Mouse (Mus musculus): Measurements from ENCODE around the gene Mast3. TPM values are rescaled to one million over a fixed set of nuclear protein-coding genes. Genes with fewer than 3 reads are reported as not detected.
A peak's percentile ranks its signal among the peaks of the same experiment; 100 is the strongest.
"Not testable (repeated sequence)": the region's sequence is repeated elsewhere in the genome, so short reads cannot be mapped to it uniquely, and the experiment has no call there.

Gene Mast3
- polyA plus RNA-seq, 1 experiment from 2014 or later = 5.6 TPM

DNA sequence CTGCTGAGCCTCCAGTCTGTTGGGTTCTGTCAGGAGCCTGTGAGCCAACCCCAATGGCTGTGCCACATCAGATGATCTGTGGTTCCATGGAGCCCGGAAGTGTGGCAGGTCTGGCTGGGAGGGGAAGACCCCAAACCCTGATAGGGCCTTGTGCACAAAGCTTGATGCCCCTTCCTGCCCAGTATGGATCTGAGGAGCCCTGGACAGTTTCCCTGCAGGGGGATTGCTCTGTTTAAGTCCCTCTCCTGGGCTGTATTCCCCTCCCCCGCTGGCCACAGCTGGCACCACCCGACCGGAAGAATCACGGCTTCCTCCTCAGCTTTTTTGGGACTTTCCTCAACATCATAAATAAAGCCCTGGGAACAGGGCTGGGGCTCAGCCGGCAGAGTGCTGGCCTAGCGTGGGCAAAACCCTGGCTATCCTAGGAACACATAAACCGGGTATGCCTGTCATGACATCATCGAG, 28.2 kb upstream of the Mast3 start:
- Histone ChIP-seq H3K9ac (0 out of 2 replicates have a peak overlapping the region, but pooled peaks have one; percentile 1), H3K4me1 (peaks cover 9% of the 10 kb centered on the region), H3K4me2 (no peak overlapping the region), H3K9me3 (no peaks in the 10 kb centered on the region), H3K36me3 (peaks cover 18% of the 10 kb centered on the region; the same call in 1 of the 2 replicates), H3K27ac (replicated peaks) (no peak overlapping the region), H3K4me3 (no peak overlapping the region), H3K27me3 (replicated peaks) (no peaks in the 10 kb centered on the region)
- ATAC-seq (ENCODE audit: extremely low read depth, insufficient number of reproducible peaks, low FRiP score, low TSS enrichment) = no peak
- WGBS = 46% methylated on average over 9 of the region's 9 CpGs

DNA sequence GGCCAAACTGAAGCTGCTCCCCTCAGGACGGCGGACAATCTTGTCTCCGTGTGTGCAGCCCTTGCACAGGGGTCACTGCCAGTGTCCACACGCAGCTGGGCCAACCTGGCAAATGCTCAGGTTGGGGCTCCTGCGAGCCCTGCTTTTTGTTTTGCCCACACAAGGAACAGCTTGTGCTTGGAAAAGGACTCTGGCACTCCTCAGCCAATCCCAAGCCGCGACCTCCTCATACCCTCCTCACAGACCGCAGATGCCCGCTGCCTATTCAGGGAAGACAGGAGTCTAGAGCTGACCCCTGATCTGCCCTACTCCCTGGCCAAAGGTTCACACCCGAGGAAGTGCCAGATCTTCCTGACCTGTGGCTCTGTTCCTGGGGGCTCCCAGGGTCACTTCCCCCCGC, 27.5 kb upstream of the Mast3 start:
- WGBS = 71% methylated on average over 11 of the region's 11 CpGs
- no peak overlapping the region for H3K4me3 ChIP-seq
- H3K27ac ChIP-seq (replicated peaks) = no peak overlapping the region
- peaks cover 18% of the 10 kb centered on the region; the same call in 1 of the 2 replicates for H3K36me3 ChIP-seq
- no peaks in the 10 kb centered on the region for H3K27me3 ChIP-seq (replicated peaks)
- H3K9ac ChIP-seq = no peak overlapping the region
- peaks cover 9% of the 10 kb centered on the region for H3K4me1 ChIP-seq
- no peaks in the 10 kb centered on the region for H3K9me3 ChIP-seq
- no peak for ATAC-seq (ENCODE audit: extremely low read depth, insufficient number of reproducible peaks, low FRiP score, low TSS enrichment)
- no peak overlapping the region for H3K4me2 ChIP-seq

DNA sequence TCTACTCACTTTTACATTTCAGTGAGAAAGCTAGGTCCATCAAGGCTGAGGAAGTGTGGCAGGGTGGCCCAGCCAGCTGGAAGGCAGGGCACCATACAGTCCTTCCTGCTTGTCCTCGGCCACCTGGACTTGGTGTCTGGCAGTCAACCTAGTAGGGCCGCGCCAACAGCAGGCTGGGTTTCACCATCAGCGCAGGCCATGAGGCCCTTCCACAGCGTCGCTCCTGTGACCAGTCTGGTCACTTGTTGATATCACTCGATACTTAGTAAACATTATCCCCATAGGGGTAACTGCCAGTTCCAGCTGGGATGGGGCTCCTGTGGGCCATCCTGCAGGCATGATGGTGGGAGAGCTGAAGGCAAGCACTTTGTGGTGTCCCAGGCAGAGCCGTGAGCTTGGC, 26.7 kb upstream of the Mast3 start:
- no peak overlapping the region for H3K9ac ChIP-seq
- peaks cover 9% of the 10 kb centered on the region for H3K4me1 ChIP-seq
- no peak overlapping the region for H3K4me2 ChIP-seq
- no peaks in the 10 kb centered on the region for H3K27me3 ChIP-seq (replicated peaks)
- no peak for ATAC-seq (ENCODE audit: extremely low read depth, insufficient number of reproducible peaks, low FRiP score, low TSS enrichment)
- 78% methylated on average over 8 of the region's 8 CpGs for WGBS
- H3K27ac ChIP-seq (replicated peaks) = no peak overlapping the region
- no peak overlapping the region for H3K4me3 ChIP-seq
- peaks cover 5% of the 10 kb centered on the region; the same call in 1 of the 2 replicates for H3K9me3 ChIP-seq
- peaks cover 18% of the 10 kb centered on the region; the same call in 1 of the 2 replicates for H3K36me3 ChIP-seq

DNA sequence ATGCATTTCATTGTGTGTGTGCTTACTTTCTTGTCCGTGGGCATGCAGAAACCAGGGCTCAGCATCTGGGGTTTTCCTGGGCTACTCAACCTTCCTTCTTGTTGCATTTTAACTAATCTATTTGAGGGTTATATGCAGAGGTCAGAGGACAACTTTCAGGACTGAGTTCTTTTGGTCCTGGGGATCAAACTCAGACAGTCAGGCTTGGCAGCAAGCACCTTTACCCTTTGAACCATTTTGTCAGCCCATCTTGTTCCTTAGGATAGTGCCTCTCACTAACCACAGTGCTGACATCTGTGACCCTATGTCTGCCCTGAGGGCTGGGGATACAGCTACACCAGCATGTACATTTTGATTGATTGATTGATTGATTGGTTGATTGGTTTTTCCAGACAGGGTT, 22.9 kb upstream of the Mast3 start:
- H3K9me3 ChIP-seq = peaks cover 5% of the 10 kb centered on the region; the same call in 1 of the 2 replicates
- no peak overlapping the region for H3K9ac ChIP-seq
- no peaks in the 10 kb centered on the region for H3K4me1 ChIP-seq
- WGBS = 91% methylated on average over 1 of the region's 1 CpGs
- H3K4me2 ChIP-seq = no peak overlapping the region
- no peak for ATAC-seq (ENCODE audit: extremely low read depth, insufficient number of reproducible peaks, low FRiP score, low TSS enrichment)
- H3K27ac ChIP-seq (replicated peaks) = no peak overlapping the region
- peaks cover 23% of the 10 kb centered on the region for H3K27me3 ChIP-seq (replicated peaks)
- no peaks in the 10 kb centered on the region for H3K36me3 ChIP-seq
- no peak overlapping the region for H3K4me3 ChIP-seq

DNA sequence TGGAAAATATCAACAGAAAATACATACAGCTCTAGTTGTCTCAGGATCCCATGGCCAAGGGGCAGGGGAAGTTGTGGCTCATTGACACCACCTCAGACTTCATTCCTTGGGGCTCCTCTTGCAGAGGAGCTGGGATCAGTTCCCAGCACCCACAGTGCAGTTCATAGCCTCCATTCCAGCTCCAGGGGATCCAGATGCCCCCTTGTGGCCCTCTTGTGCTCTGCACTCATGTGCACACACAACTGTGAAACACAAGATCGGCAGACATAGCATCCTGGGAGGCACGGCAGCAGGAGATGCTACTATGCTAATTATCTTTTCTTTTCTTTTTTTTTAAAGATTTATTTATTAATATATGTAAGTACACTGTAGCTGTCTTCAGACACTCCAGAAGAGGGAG, 22.2 kb upstream of the Mast3 start:
- Histone ChIP-seq H3K4me3 (no peak overlapping the region), H3K36me3 (no peaks in the 10 kb centered on the region), H3K9me3 (peaks cover 5% of the 10 kb centered on the region; the same call in 1 of the 2 replicates), H3K9ac (no peak overlapping the region), H3K4me1 (no peaks in the 10 kb centered on the region), H3K27me3 (replicated peaks) (peaks cover 26% of the 10 kb centered on the region), H3K4me2 (no peak overlapping the region), H3K27ac (replicated peaks) (no peak overlapping the region)
- ATAC-seq (ENCODE audit: extremely low read depth, insufficient number of reproducible peaks, low FRiP score, low TSS enrichment) = no peak
- 90% methylated on average over 2 of the region's 2 CpGs for WGBS

DNA sequence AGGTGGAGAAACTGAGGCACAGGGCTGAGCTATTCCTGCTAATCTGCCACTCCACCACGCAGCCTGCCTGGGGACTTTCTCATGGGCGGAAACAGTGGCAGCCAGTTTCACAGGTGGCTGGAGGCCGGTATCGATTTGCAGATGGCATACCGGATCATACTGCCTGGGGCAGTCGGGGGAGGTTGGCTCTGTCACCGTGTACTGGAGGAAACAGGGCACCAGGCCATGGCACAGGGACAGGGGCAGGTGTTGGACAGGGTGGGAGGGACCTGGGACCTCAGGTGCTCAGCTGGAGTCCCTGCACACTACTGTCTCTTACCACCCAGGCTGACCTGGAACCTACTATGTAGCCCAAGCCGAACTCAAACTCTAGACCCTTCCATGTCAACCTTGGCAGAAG, 21.0 kb upstream of the Mast3 start:
- Histone ChIP-seq H3K4me1 (0 out of 2 replicates have a peak, but pooled peaks cover 2% of the 10 kb centered on the region), H3K9ac (no peak overlapping the region), H3K27ac (replicated peaks) (no peak overlapping the region), H3K4me2 (no peak overlapping the region), H3K27me3 (replicated peaks) (peaks cover 33% of the 10 kb centered on the region), H3K4me3 (no peak overlapping the region), H3K36me3 (no peaks in the 10 kb centered on the region), H3K9me3 (peaks cover 5% of the 10 kb centered on the region; the same call in 1 of the 2 replicates)
- no peak for ATAC-seq (ENCODE audit: extremely low read depth, insufficient number of reproducible peaks, low FRiP score, low TSS enrichment)
- 78% methylated on average over 8 of the region's 8 CpGs for WGBS

DNA sequence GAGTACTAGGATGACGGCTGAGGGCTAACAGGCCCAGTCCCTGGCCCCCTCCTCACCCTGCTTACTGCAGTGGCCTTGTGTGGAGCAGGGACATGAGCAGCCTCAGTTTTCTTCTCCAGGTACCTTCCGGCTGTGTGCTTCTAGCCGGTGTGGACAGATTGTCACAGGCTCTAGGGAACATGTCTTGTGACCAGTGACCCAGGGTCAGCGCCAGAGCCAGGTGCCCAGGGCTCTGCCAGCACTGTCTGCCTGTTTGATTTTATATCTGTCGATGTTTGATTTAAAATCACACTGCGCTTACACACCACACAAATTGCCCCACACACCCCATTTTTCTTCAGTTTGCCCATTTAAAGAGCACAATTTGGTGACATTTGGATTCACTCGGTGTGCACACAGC, 18.9 kb upstream of the Mast3 start:
- no peak overlapping the region for H3K4me3 ChIP-seq
- H3K36me3 ChIP-seq = no peaks in the 10 kb centered on the region
- H3K4me1 ChIP-seq = peaks cover 8% of the 10 kb centered on the region
- no peak for ATAC-seq (ENCODE audit: extremely low read depth, insufficient number of reproducible peaks, low FRiP score, low TSS enrichment)
- no peak overlapping the region for H3K9ac ChIP-seq
- WGBS = 81% methylated on average over 7 of the region's 7 CpGs
- no peak overlapping the region for H3K27ac ChIP-seq (replicated peaks)
- H3K9me3 ChIP-seq = peaks cover 13% of the 10 kb centered on the region
- H3K27me3 ChIP-seq (replicated peaks) = peaks cover 53% of the 10 kb centered on the region
- H3K4me2 ChIP-seq = no peak overlapping the region

DNA sequence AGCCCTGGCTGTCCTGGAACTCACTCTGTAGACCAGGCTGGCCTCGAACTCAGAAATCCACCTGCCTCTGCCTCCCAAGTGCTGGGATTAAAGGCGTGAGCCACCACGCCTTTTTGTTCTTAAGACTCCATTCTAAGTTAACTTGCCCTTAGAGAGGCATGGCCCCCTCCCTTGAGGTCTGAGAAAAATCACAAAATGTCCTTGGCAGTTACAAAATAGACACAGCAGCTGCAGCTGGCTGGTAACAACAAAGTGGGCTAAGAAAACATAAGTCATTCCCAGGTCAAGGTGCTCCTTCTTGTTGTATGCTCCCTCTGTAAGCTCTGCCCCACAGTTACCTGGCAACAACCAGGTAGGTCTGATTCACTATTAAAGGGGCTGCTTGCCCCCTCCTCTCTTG, 17.7 kb upstream of the Mast3 start:
- H3K4me2 ChIP-seq; H3K4me3 ChIP-seq; ATAC-seq (ENCODE audit: extremely low read depth, insufficient number of reproducible peaks, low FRiP score, low TSS enrichment); H3K9ac ChIP-seq; H3K36me3 ChIP-seq; H3K27ac ChIP-seq (replicated peaks); H3K4me1 ChIP-seq: not testable (repeated sequence)
- Histone ChIP-seq H3K27me3 (replicated peaks) (peaks cover 59% of the 10 kb centered on the region), H3K9me3 (peaks cover 19% of the 10 kb centered on the region)
- 60% methylated on average over 3 of the region's 3 CpGs for WGBS

DNA sequence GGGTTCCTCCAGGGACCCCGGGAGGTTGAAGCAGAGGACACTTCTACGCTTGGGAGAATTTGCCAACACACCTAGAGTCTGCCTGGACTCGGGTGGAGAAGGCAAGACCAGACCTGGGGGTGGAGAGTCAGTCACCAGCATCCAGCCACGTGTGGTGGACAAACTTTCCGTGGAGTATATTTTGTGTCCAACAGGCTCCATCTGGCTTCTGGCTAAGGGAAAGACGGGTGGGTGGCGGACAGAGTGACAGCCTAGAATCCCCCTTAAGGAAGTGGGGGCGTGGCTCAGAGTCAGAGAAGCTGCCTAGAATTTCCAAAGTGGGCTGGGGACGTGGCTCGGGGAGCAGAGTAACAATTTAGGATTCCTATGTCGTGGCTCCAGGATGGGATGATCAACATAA, 17.1 kb upstream of the Mast3 start:
- WGBS = 30% methylated on average over 11 of the region's 11 CpGs
- no peak overlapping the region for H3K27ac ChIP-seq (replicated peaks)
- peaks cover 65% of the 10 kb centered on the region for H3K27me3 ChIP-seq (replicated peaks)
- H3K4me2 ChIP-seq = no peak overlapping the region
- peaks cover 18% of the 10 kb centered on the region for H3K9me3 ChIP-seq
- H3K36me3 ChIP-seq = no peaks in the 10 kb centered on the region
- no peak for ATAC-seq (ENCODE audit: extremely low read depth, insufficient number of reproducible peaks, low FRiP score, low TSS enrichment)
- H3K4me1 ChIP-seq = peaks cover 9% of the 10 kb centered on the region
- 0 out of 2 replicates have a peak overlapping the region, but pooled peaks have one; percentile 24 for H3K9ac ChIP-seq
- H3K4me3 ChIP-seq = no peak overlapping the region

DNA sequence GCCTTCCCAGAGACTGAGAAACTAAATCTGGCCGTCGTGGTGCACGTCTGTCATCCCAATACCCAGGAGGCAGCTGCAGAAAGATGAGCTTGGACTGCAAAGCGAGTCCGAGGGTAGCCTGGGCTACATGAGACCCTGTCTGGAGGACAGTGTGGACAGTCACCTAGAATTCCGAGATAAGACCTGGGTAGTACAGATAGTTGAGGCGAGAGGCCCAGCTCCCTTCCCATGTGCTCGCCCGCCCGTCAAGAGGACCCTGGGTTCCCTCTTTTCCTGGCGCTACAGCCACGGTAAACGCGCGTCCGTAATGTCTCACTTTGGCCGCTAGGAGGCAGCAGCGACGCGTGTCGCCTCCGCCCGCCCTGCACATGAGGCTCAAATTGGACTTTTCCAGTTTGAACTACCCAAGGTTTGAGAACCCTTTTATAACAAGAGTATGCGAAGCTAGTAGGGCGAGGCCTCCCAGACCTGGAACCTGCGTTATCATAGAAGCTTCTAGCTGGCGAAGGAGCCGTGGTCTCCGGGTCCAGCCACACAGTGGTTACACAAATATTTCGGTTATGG, 16.6 kb upstream of the Mast3 start:
- Histone ChIP-seq H3K4me2 (no peak overlapping the region), H3K4me3 (no peak overlapping the region), H3K9me3 (peaks cover 14% of the 10 kb centered on the region), H3K4me1 (peaks cover 14% of the 10 kb centered on the region), H3K36me3 (no peaks in the 10 kb centered on the region), H3K9ac (0 out of 2 replicates have a peak overlapping the region, but pooled peaks have one; percentile 24), H3K27me3 (replicated peaks) (peaks cover 70% of the 10 kb centered on the region), H3K27ac (replicated peaks) (no peak overlapping the region)
- no peak for ATAC-seq (ENCODE audit: extremely low read depth, insufficient number of reproducible peaks, low FRiP score, low TSS enrichment)
- WGBS = 14% methylated on average over 30 of the region's 30 CpGs

DNA sequence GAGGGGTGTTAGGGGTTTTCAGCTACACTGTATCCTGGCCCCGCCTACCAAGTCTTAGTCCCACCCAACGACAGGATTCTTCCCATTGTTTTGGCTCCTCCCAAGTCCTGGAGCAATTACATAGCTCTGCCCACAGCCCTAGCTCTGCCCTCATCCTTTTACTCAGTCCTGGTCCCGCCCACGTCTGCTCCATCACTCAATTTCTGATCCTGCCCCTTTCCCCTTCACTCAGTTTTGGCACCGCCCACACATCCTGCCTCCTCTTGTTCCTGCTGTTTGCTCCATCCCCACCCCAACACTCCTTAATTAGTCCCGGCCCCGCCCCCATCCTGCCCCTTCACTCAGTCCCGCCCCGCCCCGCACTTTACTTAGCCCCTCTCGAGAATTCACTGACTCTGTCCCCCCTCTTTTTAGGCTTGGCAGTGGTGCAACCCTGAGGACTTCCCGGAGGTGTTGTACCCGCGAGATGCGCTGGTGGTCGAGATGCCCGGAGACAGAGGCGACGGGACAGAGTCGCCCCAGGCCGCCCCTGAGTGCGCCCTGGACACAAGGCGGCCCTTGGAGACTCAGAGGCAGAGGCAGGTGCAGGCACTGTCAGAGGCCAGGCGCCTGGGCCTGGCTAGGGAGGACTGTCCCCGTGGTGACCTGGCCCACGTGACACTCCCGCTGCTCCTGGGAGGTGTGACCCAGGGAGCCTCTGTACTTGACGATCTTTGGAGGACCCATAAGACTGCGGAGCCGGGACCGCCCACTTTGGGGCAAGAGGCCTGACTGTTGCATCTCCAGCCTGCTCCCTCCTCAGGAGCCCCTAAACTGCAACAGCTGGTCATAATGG, 15.5 kb upstream of the Mast3 start:
- Histone ChIP-seq H3K27me3 (replicated peaks) (peaks cover 73% of the 10 kb centered on the region), H3K4me3 (peak overlapping the region; percentile 23), H3K9ac (no peak overlapping the region)

More for the DNA sequence above, 15.5 kb upstream of the Mast3 start:
- H3K4me1 ChIP-seq = peaks cover 14% of the 10 kb centered on the region
- no peak overlapping the region for H3K27ac ChIP-seq (replicated peaks)
- H3K36me3 ChIP-seq = no peaks in the 10 kb centered on the region
- peaks cover 14% of the 10 kb centered on the region for H3K9me3 ChIP-seq
- peak; percentile 61 for ATAC-seq (ENCODE audit: extremely low read depth, insufficient number of reproducible peaks, low FRiP score, low TSS enrichment)
- 2% methylated on average over 31 of the region's 31 CpGs for WGBS
- peak overlapping the region; percentile 44 for H3K4me2 ChIP-seq

Measured in heart, embryonic 13.5 days (tissue).